Mouse (Mus musculus): ENCODE measurements at regions not wholly inside any gene's neighbourhood (a gene's known extent, or its start where the extent isn't known, plus 50 kb on each side); places are given as distances from the start of the nearest gene placed in this dataset.

GRCm38 (mm10) chr8:90009431-90009830, 338.7 kb downstream of the Tox3 start:
- TF ChIP-seq CTCF (IDR thresholded peaks at IDR 0.05) (no peak), POLR2A (IDR thresholded peaks at IDR 0.05; ENCODE audit: insufficient read depth, low read depth, low read length) (no peak), EP300 (IDR thresholded peaks at IDR 0.05; ENCODE audit: insufficient read depth, low read depth, low read length) (no peak)
